Mouse (Mus musculus) limb, embryonic 14.5 days (tissue): Measurements from ENCODE around the gene Mrps17. TPM values are rescaled to one million over a fixed set of nuclear protein-coding genes. Genes with fewer than 3 reads are reported as not detected.
"Not testable (repeated sequence)": the region's sequence is repeated elsewhere in the genome, so short reads cannot be mapped to it uniquely, and the experiment has no call there.

Source experiments
- ATAC-seq: fragments of 200-750 bp; cut with Nextera tagmentation; 2 replicates; pipeline ENCODE4 v1.8.0; 2017; ENCODE audit warnings: low read depth, moderate number of reproducible peaks, moderate TSS enrichment; ENCODE audit not compliant: low FRiP score
- DNase-seq: peaks from one replicate; pipeline ENCODE4 v3.0.0-alpha.2; 2015; ENCODE audit warnings: low spot score
- H3K27ac ChIP-seq: fragments of 300-500 bp; sonication (generic); replicated peaks from 2 replicates; pipeline ENCODE4 v1.5.1; 2014; ENCODE audit warnings: low read depth, mild to moderate bottlenecking, low read length, moderate library complexity, mixed read lengths
- H3K27me3 ChIP-seq: fragments of 300-500 bp; sonication (generic); 2 replicates; pipeline ENCODE4 v1.6.1; 2014; ENCODE audit warnings: low read length, mixed read lengths; ENCODE audit not compliant: control insufficient read depth, insufficient read depth
- H3K36me3 ChIP-seq: fragments of 300-500 bp; sonication (generic); 2 replicates; pipeline ENCODE4 v1.6.1; 2014; ENCODE audit warnings: mild to moderate bottlenecking, low read length, moderate library complexity, mixed read lengths; ENCODE audit not compliant: control insufficient read depth, insufficient read depth
- H3K4me1 ChIP-seq: fragments of 300-500 bp; sonication (generic); 2 replicates; pipeline ENCODE4 v1.6.1; 2014; ENCODE audit warnings: antibody characterized with exemption, low read length, mixed read lengths; ENCODE audit not compliant: control insufficient read depth, insufficient read depth
- H3K4me2 ChIP-seq: fragments of 300-500 bp; sonication (generic); replicated peaks from 2 replicates; pipeline ENCODE4 v1.6.1; 2014; ENCODE audit warnings: low read depth, mild to moderate bottlenecking, low read length, moderate library complexity; ENCODE audit not compliant: severe bottlenecking
- H3K4me3 ChIP-seq: fragments of 300-500 bp; sonication (generic); replicated peaks from 2 replicates; pipeline ENCODE4 v1.5.1; 2014; ENCODE audit warnings: low read length
- H3K9ac ChIP-seq: fragments of 300-500 bp; sonication (generic); 2 replicates; pipeline ENCODE4 v1.6.1; 2014; ENCODE audit warnings: mild to moderate bottlenecking, low read depth, low read length, moderate library complexity; ENCODE audit not compliant: severe bottlenecking
- H3K9me3 ChIP-seq: fragments of 300-500 bp; sonication (generic); 2 replicates; pipeline ENCODE4 v1.6.1; 2016; ENCODE audit warnings: low read length; ENCODE audit not compliant: control insufficient read depth
- POLR2A ChIP-seq: fragments of 200-500 bp; IDR thresholded peaks from 2 replicates; pipeline ENCODE4 v1.8.0; 2012; ENCODE audit warnings: inconsistent platforms, mild to moderate bottlenecking, moderate library complexity, borderline replicate concordance; ENCODE audit not compliant: insufficient read depth, insufficient read length; ENCODE audit errors: extremely low read depth
- WGBS: fragments of 180-500 bp; shearing (Covaris S2); extraction: QIAGEN DNeasy Blood & Tissue Kit; methylation state at CpG from one replicate; pipeline ENCODE4 v1.1.7; 2014; 5-methylcytosine and 5-hydroxymethylcytosine counted together
- polyA plus RNA-seq, 2 experiments: library from polyadenylated mRNA; depleted of rRNA in 1 of 2; stranded (reverse) in 1 of 2; unstranded in 1 of 2; fragments of >200 nt; fragmentation: Nextera tagmentation in 1 of 2; extraction: Ambion mirVana in 1 of 2; gene quantifications; 2 replicates each; pipeline versions ENCODE4 v1.2.1 to v1.2.3; 2012 to 2014

The Mrps17 gene
- 110 and 133 TPM in 2 replicates for polyA plus RNA-seq (2012; rRNA removed)
- 201 and 209 TPM in 2 replicates for polyA plus RNA-seq (2014; fragmentation: Nextera tagmentation; extraction: Ambion mirVana)

- H3K9ac ChIP-seq: peak within 1 kb of the TSS; percentile 65
- no peaks in the 10 kb centered on the region; the same call in 1 of the 2 replicates for H3K4me1 ChIP-seq
- peaks cover 35% of the 10 kb centered on the region for H3K36me3 ChIP-seq
- H3K4me3 ChIP-seq: peak within 1 kb of the TSS; percentile 65
- ATAC-seq (peak; percentile 96), DNase-seq (peak; percentile 95)
- H3K9me3 ChIP-seq: no peaks in the 10 kb centered on the region
- H3K4me2 ChIP-seq: peak within 1 kb of the TSS; percentile 66
- no peaks in the 10 kb centered on the region for H3K27me3 ChIP-seq
- H3K27ac ChIP-seq: peak within 1 kb of the TSS; percentile 40; the same call in 1 of the 2 replicates
- under 1% methylated on average over 31 of the region's 33 CpGs for WGBS
- TF ChIP-seq POLR2A: peak; percentile 82; the same call in 1 of the 2 replicates
These were observed at the start of gene Mrps17 for GRCm38 (mm10) chr5:129715326-129715861. Mrps17 (plus strand) TSS chr5:129715497.

DNA sequence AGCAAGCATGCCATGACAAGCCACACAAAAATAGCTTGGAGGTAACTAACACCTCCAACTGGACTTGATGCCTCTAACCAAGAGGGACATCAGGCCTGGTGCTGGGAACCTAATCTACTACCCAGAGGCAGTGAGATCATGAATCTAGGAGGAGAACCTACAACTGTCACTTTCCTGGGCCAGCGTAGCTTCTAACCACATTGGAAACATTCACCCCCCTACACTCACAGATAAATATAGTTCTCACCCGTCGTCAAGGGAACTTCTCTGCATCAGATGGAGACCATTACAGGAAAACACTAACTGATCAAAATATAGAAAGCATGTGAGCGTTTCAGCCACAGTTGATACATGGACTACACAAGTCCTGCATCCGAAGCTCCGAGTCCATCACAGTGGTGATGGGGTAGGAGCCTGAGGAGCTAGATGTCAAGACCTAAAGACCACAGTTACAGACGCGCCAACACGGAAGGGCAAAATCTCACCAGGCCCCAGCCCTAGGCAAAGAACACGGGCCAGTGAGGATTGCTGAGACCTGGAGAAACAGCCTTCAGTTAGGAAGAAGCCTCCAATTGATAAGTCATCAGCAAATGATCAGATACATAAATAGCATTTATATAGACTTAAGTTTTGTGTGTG lies 48.9 kb upstream of the Mrps17 start:
- Histone ChIP-seq H3K36me3 (no peaks in the 10 kb centered on the region), H3K27ac (no peak overlapping the region), H3K9me3 (no peaks in the 10 kb centered on the region), H3K9ac (no peak overlapping the region), H3K4me3 (no peak overlapping the region), H3K27me3 (no peaks in the 10 kb centered on the region), H3K4me1 (peaks cover 7% of the 10 kb centered on the region; the same call in 1 of the 2 replicates), H3K4me2 (no peak overlapping the region)
- DNase-seq (no peak), ATAC-seq (no peak)
- no peak for TF ChIP-seq POLR2A
- WGBS: 92% methylated on average over 10 of the region's 10 CpGs

DNA sequence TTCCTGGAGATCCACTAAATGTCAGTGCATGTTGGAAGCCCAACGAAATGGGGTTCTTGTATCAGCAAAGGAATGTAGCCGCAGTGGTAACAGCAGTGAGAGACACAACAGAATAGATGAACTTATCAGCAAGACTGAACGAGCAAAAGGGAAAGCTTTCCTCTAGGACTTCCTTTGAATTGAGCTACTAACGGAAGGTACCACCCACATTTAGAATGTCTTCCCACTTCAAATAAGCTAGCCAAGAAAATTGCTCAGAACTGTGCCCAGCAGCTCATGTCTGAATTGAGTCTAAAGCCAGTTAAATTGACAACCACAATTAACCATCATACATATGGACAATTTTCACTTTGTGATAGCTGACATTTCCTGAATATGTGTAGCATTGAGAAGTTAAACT lies 47.4 kb upstream of the Mrps17 start:
- WGBS: 93% methylated on average over 4 of the region's 4 CpGs
- DNase-seq: no peak
- H3K4me1 ChIP-seq: peaks cover 7% of the 10 kb centered on the region; the same call in 1 of the 2 replicates
- H3K36me3 ChIP-seq: no peaks in the 10 kb centered on the region
- H3K27ac ChIP-seq: no peak overlapping the region
- H3K9me3 ChIP-seq: no peaks in the 10 kb centered on the region
- TF ChIP-seq POLR2A: no peak
- H3K9ac ChIP-seq: no peak overlapping the region
- H3K27me3 ChIP-seq: no peaks in the 10 kb centered on the region
- H3K4me2 ChIP-seq: no peak overlapping the region
- H3K4me3 ChIP-seq: no peak overlapping the region
- ATAC-seq: no peak

- Histone ChIP-seq H3K4me2 (peak overlapping the region; percentile 75), H3K27me3 (no peaks in the 10 kb centered on the region), H3K9ac (peak overlapping the region; percentile 93), H3K4me3 (peak overlapping the region; percentile 81), H3K36me3 (no peaks in the 10 kb centered on the region), H3K4me1 (peaks cover 7% of the 10 kb centered on the region; the same call in 1 of the 2 replicates), H3K27ac (peak overlapping the region; percentile 56; the same call in 1 of the 2 replicates), H3K9me3 (no peaks in the 10 kb centered on the region)
- no peak; the same call in 1 of the 2 replicates for ATAC-seq
- under 1% methylated on average over 31 of the region's 31 CpGs for WGBS
- no peak for DNase-seq
- TF ChIP-seq POLR2A: 0 out of 2 replicates have a peak, but pooled peaks have one; percentile 95
These were observed 45.8 kb upstream of the Mrps17 start for GRCm38 (mm10) chr5:129669453-129670035.

- DNase-seq (peak; percentile 78), ATAC-seq (peak; percentile 93)
- 3% methylated on average over 23 of the region's 23 CpGs for WGBS
- Histone ChIP-seq H3K4me2 (peak within 1 kb of the TSS; percentile 75), H3K9ac (peak within 1 kb of the TSS; percentile 93), H3K27me3 (no peaks in the 10 kb centered on the region), H3K9me3 (no peaks in the 10 kb centered on the region), H3K4me1 (peaks cover 7% of the 10 kb centered on the region; the same call in 1 of the 2 replicates), H3K36me3 (no peaks in the 10 kb centered on the region), H3K27ac (peak within 1 kb of the TSS; percentile 56; the same call in 1 of the 2 replicates), H3K4me3 (peak within 1 kb of the TSS; percentile 81)
- no peak; the same call in 1 of the 2 replicates for TF ChIP-seq POLR2A
These were observed 45.2 kb upstream of the Mrps17 start, which contains the start of gene Zfp11 for GRCm38 (mm10) chr5:129670036-129670458. Zfp11 (minus strand) TSS chr5:129670099.

GRCm38 (mm10) chr5:129685141-129685540 lies 30.2 kb upstream of the Mrps17 start:
- not testable (repeated sequence) for H3K36me3 ChIP-seq, H3K9ac ChIP-seq, DNase-seq, H3K9me3 ChIP-seq, H3K4me3 ChIP-seq, H3K4me2 ChIP-seq, H3K27me3 ChIP-seq, H3K4me1 ChIP-seq, ATAC-seq, H3K27ac ChIP-seq
- WGBS: 92% methylated on average over 5 of the region's 5 CpGs
